ENCODE assay signal across 9 mouse cellular contexts in the genomic region with DNA sequence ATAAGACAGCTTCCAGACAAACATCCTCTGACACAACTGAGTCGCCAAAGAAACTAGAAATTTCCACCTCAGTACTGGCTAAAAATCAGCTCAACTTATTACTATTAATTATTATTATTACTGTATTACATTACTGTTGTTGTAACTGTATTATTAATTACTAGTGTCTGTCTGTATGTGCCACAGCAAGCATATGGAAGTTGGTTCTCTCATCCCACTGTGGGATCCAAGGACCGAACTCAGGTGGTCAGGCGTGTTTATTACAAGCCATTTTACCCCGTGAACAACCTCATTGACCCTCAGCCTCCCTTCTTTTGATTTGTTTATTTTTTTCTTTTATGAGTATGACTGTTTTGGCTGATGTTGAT. TPM values are rescaled to one million over a fixed set of nuclear protein-coding genes. Genes with fewer than 3 reads are reported as not detected.
DNase-seq lines count a peak whose midpoint lies in the region; ATAC-seq lines count a peak whose summit lies in the region.
"Had no signal": no experiment of that assay in that cellular context is flagged by ENCODE, and none has a peak within 500 bp of the region (broad histone marks: within the 10 kb centered on the region; RNA-seq: fewer than 3 reads in every experiment).

No protein-coding gene starts in this region.

- 11% methylated on average over 4 of the region's 4 CpGs for WGBS in forebrain, embryonic 10.5 days
- 13% methylated on average over 4 of the region's 4 CpGs for WGBS in forebrain, embryonic 11.5 days
- 14% methylated on average over 4 of the region's 4 CpGs for WGBS in neural tube, embryonic 11.5 days
- WGBS in liver, embryonic 15.5 days (ENCODE audit: insufficient replicate concordance): 6% methylated on average over 4 of the region's 4 CpGs

- no peaks in the 10 kb centered on the region for H3K36me3 ChIP-seq in forebrain, embryonic 10.5 days (replicated peaks)
- no peaks in the 10 kb centered on the region for H3K36me3 ChIP-seq in forebrain, embryonic 11.5 days (ENCODE audit: control insufficient read depth, insufficient read depth, low read length)
- H3K36me3 ChIP-seq in neural tube, embryonic 11.5 days (ENCODE audit: control insufficient read depth, insufficient read depth, low read length): no peaks in the 10 kb centered on the region
- H3K36me3 ChIP-seq in liver, embryonic 15.5 days (replicated peaks): no peaks in the 10 kb centered on the region
- H3K36me3 ChIP-seq: neural tube, embryonic 12.5 days had no signal

- no peak overlapping the region for H3K9ac ChIP-seq in forebrain, embryonic 11.5 days (ENCODE audit: low read length)
- no peak overlapping the region for H3K9ac ChIP-seq in neural tube, embryonic 11.5 days (ENCODE audit: low read length)
- H3K9ac ChIP-seq in liver, embryonic 15.5 days: 0 out of 2 replicates have a peak overlapping the region, but pooled peaks have one; percentile 52

- H3K4me3 ChIP-seq in forebrain, embryonic 10.5 days: peak overlapping the region; percentile 52; the same call in 1 of the 2 replicates
- H3K4me3 ChIP-seq in forebrain, embryonic 11.5 days (ENCODE audit: low read depth, low read length): no peak overlapping the region
- no peak overlapping the region; the same call in 1 of the 2 replicates for H3K4me3 ChIP-seq in neural tube, embryonic 11.5 days (ENCODE audit: low read depth, low read length)
- peak overlapping the region; percentile 74 for H3K4me3 ChIP-seq in liver, embryonic 15.5 days (replicated peaks)

- DNase-seq in forebrain, embryonic 10.5 days (ENCODE audit: extremely low spot score, low spot score): no peak
- DNase-seq in forebrain, embryonic 11.5 days (ENCODE audit: low spot score): no peak
- DNase-seq in neural tube, embryonic 11.5 days (ENCODE audit: low spot score): no peak
- DNase-seq in neural tube, embryonic 10.5 days (ENCODE audit: extremely low spot score, low spot score): no peak
- DNase-seq in cerebellum, postnatal 14 days: no peak
- no peak for DNase-seq in adrenal gland, postnatal 36 days
- no peak for DNase-seq in layer of hippocampus, adult 9-10 months (ENCODE audit: low spot score)

- ATAC-seq in forebrain, embryonic 11.5 days (replicated peaks; ENCODE audit: low FRiP score): no peak; the same call in 1 of the 2 replicates
- ATAC-seq in neural tube, embryonic 11.5 days (ENCODE audit: insufficient read depth, low FRiP score, low TSS enrichment): peak; percentile 22; the same call in 1 of the 2 replicates
- no peak for ATAC-seq in liver, embryonic 15.5 days (ENCODE audit: insufficient read depth)

- no peak overlapping the region for H3K27ac ChIP-seq in forebrain, embryonic 10.5 days
- no peak overlapping the region for H3K27ac ChIP-seq in forebrain, embryonic 11.5 days (ENCODE audit: low read depth, low read length)
- no peak overlapping the region for H3K27ac ChIP-seq in neural tube, embryonic 11.5 days (ENCODE audit: low read depth, low read length)
- H3K27ac ChIP-seq in liver, embryonic 15.5 days (replicated peaks): no peak overlapping the region

- H3K4me1 ChIP-seq in forebrain, embryonic 10.5 days: peaks cover 7% of the 10 kb centered on the region
- H3K4me1 ChIP-seq in forebrain, embryonic 11.5 days (replicated peaks; ENCODE audit: control insufficient read depth, insufficient read depth, low read length): no peaks in the 10 kb centered on the region
- H3K4me1 ChIP-seq in neural tube, embryonic 11.5 days (ENCODE audit: control insufficient read depth, insufficient read depth, low read length): no peaks in the 10 kb centered on the region
- H3K4me1 ChIP-seq in liver, embryonic 15.5 days (replicated peaks): peaks cover 11% of the 10 kb centered on the region
- H3K4me1 ChIP-seq: neural tube, embryonic 12.5 days had no signal

- no peaks in the 10 kb centered on the region for H3K9me3 ChIP-seq in forebrain, embryonic 10.5 days
- H3K9me3 ChIP-seq in forebrain, embryonic 11.5 days (ENCODE audit: control insufficient read depth, low read length): no peaks in the 10 kb centered on the region
- H3K9me3 ChIP-seq in neural tube, embryonic 11.5 days (ENCODE audit: control insufficient read depth, low read length): no peaks in the 10 kb centered on the region
- no peaks in the 10 kb centered on the region for H3K9me3 ChIP-seq in liver, embryonic 15.5 days (replicated peaks)
- H3K9me3 ChIP-seq: neural tube, embryonic 12.5 days had no signal

- no peaks in the 10 kb centered on the region for H3K27me3 ChIP-seq in forebrain, embryonic 10.5 days (ENCODE audit: poor library complexity, severe bottlenecking)
- no peaks in the 10 kb centered on the region for H3K27me3 ChIP-seq in forebrain, embryonic 11.5 days (ENCODE audit: control insufficient read depth, insufficient read depth, low read length)
- no peaks in the 10 kb centered on the region for H3K27me3 ChIP-seq in neural tube, embryonic 11.5 days (ENCODE audit: control insufficient read depth, insufficient read depth, low read length)
- H3K27me3 ChIP-seq in liver, embryonic 15.5 days: no peaks in the 10 kb centered on the region
- H3K27me3 ChIP-seq: neural tube, embryonic 12.5 days had no signal

- H3K4me2 ChIP-seq in forebrain, embryonic 11.5 days (ENCODE audit: low read depth, low read length, severe bottlenecking): no peak overlapping the region; the same call in 1 of the 2 replicates
- peak overlapping the region; percentile 44 for H3K4me2 ChIP-seq in neural tube, embryonic 11.5 days (ENCODE audit: low read depth)
- H3K4me2 ChIP-seq in liver, embryonic 15.5 days: peak overlapping the region; percentile 81

RNA-seq across cellular contexts. Expression of gene Usp18, which starts 26.0 kb away (rescaled TPM):
- 0.26 and 0.75 TPM in 2 replicates for polyA plus RNA-seq in forebrain, embryonic 10.5 days (2016; fragmentation: Nextera tagmentation; extraction: Ambion mirVana)
- 1.2 and 1.3 TPM in 2 replicates for polyA plus RNA-seq in forebrain, embryonic 11.5 days (2014; fragmentation: Nextera tagmentation; extraction: Ambion mirVana)
- polyA plus RNA-seq in neural tube, embryonic 11.5 days (2014; fragmentation: Nextera tagmentation; extraction: Ambion mirVana): 1.2 TPM in 2 replicates
- 9.5 and 10.9 TPM in 2 replicates for polyA plus RNA-seq in liver, embryonic 15.5 days (2015; fragmentation: Nextera tagmentation; extraction: Ambion mirVana)
- total RNA-seq in adrenal gland, postnatal 36 days (2021): 1 to 10 TPM; 3.5 to 4.2 TPM

RNA-seq across cellular contexts. Expression of gene Slc6a13, which starts 28.3 kb away (rescaled TPM):
- 1.5 and 2.4 TPM in 2 replicates for polyA plus RNA-seq in forebrain, embryonic 10.5 days (2016; fragmentation: Nextera tagmentation; extraction: Ambion mirVana)
- polyA plus RNA-seq in forebrain, embryonic 11.5 days (2014; fragmentation: Nextera tagmentation; extraction: Ambion mirVana): 1.2 and 1.3 TPM in 2 replicates
- 2.9 and 3.3 TPM in 2 replicates for polyA plus RNA-seq in neural tube, embryonic 11.5 days (2014; fragmentation: Nextera tagmentation; extraction: Ambion mirVana)
- polyA plus RNA-seq in liver, embryonic 15.5 days (2015; fragmentation: Nextera tagmentation; extraction: Ambion mirVana): 34.1 and 39.1 TPM in 2 replicates
- total RNA-seq in adrenal gland, postnatal 36 days (2021): 1 to 10 TPM in 1 of 2 experiments, under 1 TPM in 1; 0.59 to 1.8 TPM

Comparison
In these comparisons a context has a peak if more than half of its experiments do, and no peak if none do; other contexts are left out.
1. H3K4me3 ChIP-seq: peak in forebrain, embryonic 10.5 days (single experiment) and liver, embryonic 15.5 days (single experiment); none in forebrain, embryonic 11.5 days (single experiment) and neural tube, embryonic 11.5 days (single experiment).